Mouse (Mus musculus): ENCODE results near the gene Rfx5. TPM values are rescaled to one million over a fixed set of nuclear protein-coding genes. Genes with fewer than 3 reads are reported as not detected.
A peak's percentile ranks its signal among the peaks of the same experiment; 100 is the strongest.
"Not testable (repeated sequence)": the region's sequence is repeated elsewhere in the genome, so short reads cannot be mapped to it uniquely, and the experiment has no call there.

Gene Rfx5
- polyA plus RNA-seq, 1 experiment from 2014 or later, result 6.9 TPM

GRCm38 (mm10) chr3:94926301-94926736 lies 27.6 kb upstream of the Rfx5 start:
- H3K4me2 ChIP-seq (replicated peaks); H3K9me3 ChIP-seq; H3K9ac ChIP-seq; ATAC-seq; H3K27ac ChIP-seq; H3K4me1 ChIP-seq (replicated peaks); H3K4me3 ChIP-seq (replicated peaks); H3K27me3 ChIP-seq (replicated peaks); H3K36me3 ChIP-seq: not testable (repeated sequence)
- WGBS, result 50% methylated on average over 4 of the region's 4 CpGs

- H3K27me3 ChIP-seq (replicated peaks); ATAC-seq; H3K4me3 ChIP-seq (replicated peaks); H3K4me2 ChIP-seq (replicated peaks); H3K9ac ChIP-seq; H3K9me3 ChIP-seq; H3K27ac ChIP-seq; H3K36me3 ChIP-seq: not testable (repeated sequence)
- 89% methylated on average over 4 of the region's 4 CpGs for WGBS
- H3K4me1 ChIP-seq (replicated peaks), result peaks cover 11% of the 10 kb centered on the region
Observed at GRCm38 (mm10) chr3:94928979-94929378, 24.9 kb upstream of the Rfx5 start.

GRCm38 (mm10) chr3:94930386-94931266 lies 23.2 kb upstream of the Rfx5 start:
- 0 out of 2 replicates have a peak overlapping the region, but pooled peaks have one; percentile 22 for H3K27ac ChIP-seq
- H3K27me3 ChIP-seq (replicated peaks); H3K9me3 ChIP-seq; H3K9ac ChIP-seq; ATAC-seq; H3K36me3 ChIP-seq; H3K4me2 ChIP-seq (replicated peaks); H3K4me3 ChIP-seq (replicated peaks): not testable (repeated sequence)
- WGBS, result 30% methylated on average over 7 of the region's 7 CpGs
- H3K4me1 ChIP-seq (replicated peaks), result peaks cover 11% of the 10 kb centered on the region

GRCm38 (mm10) chr3:94931427-94932082 lies 22.3 kb upstream of the Rfx5 start:
- H3K36me3 ChIP-seq; H3K4me3 ChIP-seq (replicated peaks); H3K9me3 ChIP-seq; H3K27me3 ChIP-seq (replicated peaks); H3K27ac ChIP-seq; ATAC-seq; H3K4me2 ChIP-seq (replicated peaks); H3K9ac ChIP-seq: not testable (repeated sequence)
- peaks cover 11% of the 10 kb centered on the region for H3K4me1 ChIP-seq (replicated peaks)
- 76% methylated on average over 10 of the region's 10 CpGs for WGBS

GRCm38 (mm10) chr3:94932279-94932678 lies 21.6 kb upstream of the Rfx5 start:
- H3K27me3 ChIP-seq (replicated peaks); H3K36me3 ChIP-seq; H3K9me3 ChIP-seq; ATAC-seq; H3K9ac ChIP-seq; H3K4me3 ChIP-seq (replicated peaks): not testable (repeated sequence)
- peaks cover 11% of the 10 kb centered on the region for H3K4me1 ChIP-seq (replicated peaks)
- H3K4me2 ChIP-seq (replicated peaks), result peak overlapping the region; percentile 64
- 42% methylated on average over 2 of the region's 2 CpGs for WGBS
- peak overlapping the region; percentile 88 for H3K27ac ChIP-seq

- Histone ChIP-seq H3K36me3 (no peaks in the 10 kb centered on the region), H3K27ac (peak within 1 kb of the TSS; percentile 88), H3K9ac (peak within 1 kb of the TSS; percentile 49), H3K4me2 (replicated peaks) (peak within 1 kb of the TSS; percentile 64), H3K4me3 (replicated peaks) (peak within 1 kb of the TSS; percentile 38), H3K4me1 (replicated peaks) (peaks cover 11% of the 10 kb centered on the region), H3K27me3 (replicated peaks) (no peaks in the 10 kb centered on the region), H3K9me3 (no peaks in the 10 kb centered on the region)
- ATAC-seq, result peak; percentile 95
- WGBS, result 3% methylated on average over 16 of the region's 16 CpGs
Observed at GRCm38 (mm10) chr3:94932809-94933564, 20.9 kb upstream of the Rfx5 start, which contains the start of gene Selenbp1. TSS of gene Selenbp1 (plus strand) at chr3:94933056.

- not testable (repeated sequence) for H3K36me3 ChIP-seq; H3K27me3 ChIP-seq (replicated peaks); H3K9ac ChIP-seq; ATAC-seq; H3K27ac ChIP-seq; H3K9me3 ChIP-seq
- H3K4me3 ChIP-seq (replicated peaks), result peak overlapping the region; percentile 38; the same call in 1 of the 2 replicates
- no CpG with 5 or more reads among the region's 2 CpGs for WGBS
- peaks cover 11% of the 10 kb centered on the region for H3K4me1 ChIP-seq (replicated peaks)
- H3K4me2 ChIP-seq (replicated peaks), result peak overlapping the region; percentile 64
Observed at GRCm38 (mm10) chr3:94933604-94934003, 20.3 kb upstream of the Rfx5 start.

GRCm38 (mm10) chr3:94934564-94934963 lies 19.3 kb upstream of the Rfx5 start:
- peaks cover 11% of the 10 kb centered on the region for H3K4me1 ChIP-seq (replicated peaks)
- not testable (repeated sequence) for H3K4me2 ChIP-seq (replicated peaks); H3K27ac ChIP-seq; H3K27me3 ChIP-seq (replicated peaks); ATAC-seq; H3K9ac ChIP-seq; H3K9me3 ChIP-seq; H3K36me3 ChIP-seq; H3K4me3 ChIP-seq (replicated peaks)
- 84% methylated on average over 3 of the region's 3 CpGs for WGBS

GRCm38 (mm10) chr3:94935332-94935731 lies 18.5 kb upstream of the Rfx5 start:
- 63% methylated on average over 3 of the region's 3 CpGs for WGBS
- not testable (repeated sequence) for H3K9ac ChIP-seq; H3K27ac ChIP-seq; H3K36me3 ChIP-seq; H3K9me3 ChIP-seq; H3K27me3 ChIP-seq (replicated peaks); H3K4me3 ChIP-seq (replicated peaks); ATAC-seq; H3K4me2 ChIP-seq (replicated peaks)
- H3K4me1 ChIP-seq (replicated peaks), result peaks cover 11% of the 10 kb centered on the region

- not testable (repeated sequence) for H3K4me1 ChIP-seq (replicated peaks); H3K4me2 ChIP-seq (replicated peaks); H3K4me3 ChIP-seq (replicated peaks); H3K27me3 ChIP-seq (replicated peaks); H3K9me3 ChIP-seq; H3K36me3 ChIP-seq; H3K9ac ChIP-seq; H3K27ac ChIP-seq; ATAC-seq
- WGBS, result 87% methylated on average over 5 of the region's 5 CpGs
Observed at GRCm38 (mm10) chr3:94936147-94936546, 17.7 kb upstream of the Rfx5 start.

- not testable (repeated sequence) for H3K9ac ChIP-seq; H3K27ac ChIP-seq; H3K36me3 ChIP-seq; H3K9me3 ChIP-seq; H3K4me2 ChIP-seq (replicated peaks); H3K4me1 ChIP-seq (replicated peaks); H3K4me3 ChIP-seq (replicated peaks); H3K27me3 ChIP-seq (replicated peaks); ATAC-seq
- WGBS, result 88% methylated on average over 7 of the region's 7 CpGs
Observed at GRCm38 (mm10) chr3:94937194-94937593, 16.7 kb upstream of the Rfx5 start.

- H3K4me2 ChIP-seq (replicated peaks); H3K27me3 ChIP-seq (replicated peaks); H3K4me3 ChIP-seq (replicated peaks); H3K9ac ChIP-seq; H3K27ac ChIP-seq; H3K36me3 ChIP-seq; H3K4me1 ChIP-seq (replicated peaks); H3K9me3 ChIP-seq; ATAC-seq: not testable (repeated sequence)
- 40% methylated on average over 9 of the region's 9 CpGs for WGBS
Observed at GRCm38 (mm10) chr3:94940033-94940432, 13.8 kb upstream of the Rfx5 start.
